Mouse (Mus musculus) midbrain, postnatal 0 days (tissue): Measurements from ENCODE around the gene Mrpl38. TPM values are rescaled to one million over a fixed set of nuclear protein-coding genes. Genes with fewer than 3 reads are reported as not detected.
"Not testable (repeated sequence)": the region's sequence is repeated elsewhere in the genome, so short reads cannot be mapped to it uniquely, and the experiment has no call there.

ENCODE experiments used
- ATAC-seq: fragments of 200-750 bp; cut with Nextera tagmentation; 2 replicates; pipeline ENCODE4 v1.8.0; 2017; ENCODE audit warnings: moderate number of reproducible peaks, mild to moderate bottlenecking, moderate TSS enrichment, moderate library complexity; ENCODE audit not compliant: low FRiP score
- DNase-seq: peaks from one replicate; pipeline ENCODE4 v3.0.0-alpha.2; 2015; ENCODE audit warnings: low spot score
- H3K27ac ChIP-seq: fragments of 300-500 bp; sonication (generic); 2 replicates; pipeline ENCODE4 v1.5.1; 2014; ENCODE audit warnings: low read depth, mild to moderate bottlenecking, low read length, mixed read lengths
- H3K27me3 ChIP-seq: fragments of 300-500 bp; sonication (generic); 2 replicates; pipeline ENCODE4 v1.6.1; 2014; ENCODE audit warnings: low read length, control low read depth, mixed read lengths; ENCODE audit not compliant: insufficient read depth
- H3K36me3 ChIP-seq: fragments of 300-500 bp; sonication (generic); 2 replicates; pipeline ENCODE4 v1.6.1; 2014; ENCODE audit warnings: low read length, control low read depth, mixed read lengths; ENCODE audit not compliant: insufficient read depth
- H3K4me1 ChIP-seq: fragments of 300-500 bp; sonication (generic); 2 replicates; pipeline ENCODE4 v1.6.1; 2014; ENCODE audit warnings: mild to moderate bottlenecking, control low read depth, antibody characterized with exemption, low read length, mixed read lengths; ENCODE audit not compliant: insufficient read depth
- H3K4me2 ChIP-seq: fragments of 300-500 bp; sonication (generic); 2 replicates; pipeline ENCODE4 v1.6.1; 2014; ENCODE audit warnings: low read depth, mild to moderate bottlenecking, low read length, mixed read lengths; ENCODE audit not compliant: poor library complexity, severe bottlenecking
- H3K4me3 ChIP-seq: fragments of 300-500 bp; sonication (generic); 2 replicates; pipeline ENCODE4 v1.5.1; 2014; ENCODE audit warnings: low read depth, mild to moderate bottlenecking, low read length, moderate library complexity
- H3K9ac ChIP-seq: fragments of 300-500 bp; sonication (generic); replicated peaks from 2 replicates; pipeline ENCODE4 v1.6.1; 2014; ENCODE audit warnings: mild to moderate bottlenecking, low read length, moderate library complexity, mixed read lengths; ENCODE audit not compliant: poor library complexity, severe bottlenecking
- H3K9me3 ChIP-seq: fragments of 300-500 bp; sonication (generic); 2 replicates; pipeline ENCODE4 v1.6.1; 2016; ENCODE audit warnings: low read length, control low read depth
- CTCF ChIP-seq: IDR thresholded peaks from 2 replicates; pipeline ENCODE4 v1.5.1; 2016; ENCODE audit warnings: antibody characterized with exemption, mild to moderate bottlenecking
- WGBS: fragments of 180-500 bp; shearing (Covaris S2); extraction: QIAGEN DNeasy Blood & Tissue Kit; methylation state at CpG from one replicate; pipeline ENCODE4 v1.1.7; 2014; 5-methylcytosine and 5-hydroxymethylcytosine counted together
- polyA plus RNA-seq: library from polyadenylated mRNA; unstranded; fragments of >200 nt; fragmentation: Nextera tagmentation; extraction: Ambion mirVana; gene quantifications from 2 replicates; pipeline ENCODE4 v1.2.1, GENCODE M21; 2015
- total RNA-seq: library from RNA; depleted of rRNA; stranded (reverse); fragments of >200 nt; gene quantifications from 2 replicates; pipeline ENCODE4 v1.2.3, GENCODE M21; 2014

Gene Mrpl38
- total and polyA plus RNA-seq, 2 experiments from 2014 or later: 77.0 to 100 TPM

- Histone ChIP-seq H3K27ac (no peak within 1 kb of the TSS), H3K4me2 (no peak within 1 kb of the TSS), H3K9me3 (no peaks in the 10 kb centered on the region), H3K27me3 (no peaks in the 10 kb centered on the region), H3K4me1 (peaks cover 6% of the 10 kb centered on the region; the same call in 1 of the 2 replicates), H3K36me3 (peaks cover 13% of the 10 kb centered on the region), H3K9ac (no peak within 1 kb of the TSS), H3K4me3 (no peak within 1 kb of the TSS)
- 32% methylated on average over 23 of the region's 23 CpGs for WGBS
- no peak for ATAC-seq
- DNase-seq: no peak
- TF ChIP-seq CTCF: no peak
Measured at GRCm38 (mm10) chr11:116127156-116127980, 11.3 kb downstream of the Mrpl38 start, which contains the start of gene Trim47. Gene Trim47 (minus strand): TSS chr11:116127210.

- no peak overlapping the region for H3K9ac ChIP-seq
- no peak for ATAC-seq
- H3K27ac ChIP-seq: no peak overlapping the region
- TF ChIP-seq CTCF: no peak
- 94% methylated on average over 15 of the region's 15 CpGs for WGBS
- no peak overlapping the region for H3K4me2 ChIP-seq
- DNase-seq: no peak
- no peaks in the 10 kb centered on the region for H3K9me3 ChIP-seq
- peaks cover 6% of the 10 kb centered on the region; the same call in 1 of the 2 replicates for H3K4me1 ChIP-seq
- H3K4me3 ChIP-seq: no peak overlapping the region
- H3K27me3 ChIP-seq: no peaks in the 10 kb centered on the region
- peaks cover 12% of the 10 kb centered on the region for H3K36me3 ChIP-seq
Measured at GRCm38 (mm10) chr11:116126261-116126660, 12.4 kb downstream of the Mrpl38 start.

GRCm38 (mm10) chr11:116121731-116122245, 16.9 kb downstream of the Mrpl38 start:
- peaks cover 12% of the 10 kb centered on the region for H3K36me3 ChIP-seq
- DNase-seq, H3K27me3 ChIP-seq, H3K4me1 ChIP-seq, ATAC-seq, H3K4me2 ChIP-seq, H3K4me3 ChIP-seq, H3K27ac ChIP-seq, H3K9me3 ChIP-seq, H3K9ac ChIP-seq: not testable (repeated sequence)
- 91% methylated on average over 8 of the region's 8 CpGs for WGBS

GRCm38 (mm10) chr11:116117819-116118218, 20.8 kb downstream of the Mrpl38 start:
- H3K9ac ChIP-seq: no peak overlapping the region
- no peaks in the 10 kb centered on the region for H3K36me3 ChIP-seq
- peak; percentile 43 for TF ChIP-seq CTCF
- no peaks in the 10 kb centered on the region for H3K9me3 ChIP-seq
- no peak overlapping the region for H3K27ac ChIP-seq
- no peaks in the 10 kb centered on the region for H3K27me3 ChIP-seq
- DNase-seq (no peak), ATAC-seq (no peak)
- H3K4me2 ChIP-seq: no peak overlapping the region
- H3K4me3 ChIP-seq: no peak overlapping the region
- no peaks in the 10 kb centered on the region for H3K4me1 ChIP-seq

GRCm38 (mm10) chr11:116117241-116117640, 21.4 kb downstream of the Mrpl38 start:
- H3K9me3 ChIP-seq: no peaks in the 10 kb centered on the region
- H3K4me1 ChIP-seq: no peaks in the 10 kb centered on the region
- WGBS: 76% methylated on average over 12 of the region's 12 CpGs
- no peak overlapping the region for H3K4me3 ChIP-seq
- no peaks in the 10 kb centered on the region for H3K27me3 ChIP-seq
- no peak overlapping the region for H3K27ac ChIP-seq
- no peak for ATAC-seq
- H3K4me2 ChIP-seq: no peak overlapping the region
- no peaks in the 10 kb centered on the region for H3K36me3 ChIP-seq
- no peak overlapping the region for H3K9ac ChIP-seq
- no peak for TF ChIP-seq CTCF
- DNase-seq: no peak

GRCm38 (mm10) chr11:116111611-116112203, 27.0 kb downstream of the Mrpl38 start:
- no peak overlapping the region for H3K9ac ChIP-seq
- DNase-seq (no peak), ATAC-seq (no peak)
- no peak overlapping the region for H3K4me3 ChIP-seq
- WGBS: 84% methylated on average over 19 of the region's 19 CpGs
- TF ChIP-seq CTCF: no peak
- no peak overlapping the region for H3K4me2 ChIP-seq
- H3K27me3 ChIP-seq: peaks cover 45% of the 10 kb centered on the region
- H3K36me3 ChIP-seq: no peaks in the 10 kb centered on the region
- H3K9me3 ChIP-seq: no peaks in the 10 kb centered on the region
- H3K4me1 ChIP-seq: no peaks in the 10 kb centered on the region
- H3K27ac ChIP-seq: no peak overlapping the region
